Mouse (Mus musculus) brain, embryonic 14.5 days (tissue): Measurements from ENCODE around the gene Pnp. TPM values are rescaled to one million over a fixed set of nuclear protein-coding genes. Genes with fewer than 3 reads are reported as not detected.
"Not testable (repeated sequence)": the region's sequence is repeated elsewhere in the genome, so short reads cannot be mapped to it uniquely, and the experiment has no call there.

ENCODE experiments used
- DNase-seq: peaks from one replicate; pipeline ENCODE4 v3.0.0-alpha.2; 2011; ENCODE audit warnings: low read depth
- CTCF ChIP-seq: fragments of 200-500 bp; IDR thresholded peaks from 2 replicates; pipeline ENCODE4 v1.5.1; 2012; ENCODE audit warnings: inconsistent platforms, mild to moderate bottlenecking, moderate library complexity, borderline replicate concordance; ENCODE audit not compliant: insufficient read depth, insufficient read length; ENCODE audit errors: extremely low read depth
- POLR2A ChIP-seq: fragments of 200-500 bp; IDR thresholded peaks from 2 replicates; pipeline ENCODE4 v1.6.1; 2012; ENCODE audit warnings: mild to moderate bottlenecking, inconsistent platforms, borderline replicate concordance; ENCODE audit not compliant: poor library complexity, insufficient read depth, insufficient read length, severe bottlenecking; ENCODE audit errors: extremely low read depth
- polyA plus RNA-seq: library from polyadenylated mRNA; depleted of rRNA; stranded (reverse); fragments of >200 nt; gene quantifications from 2 replicates; pipeline ENCODE4 v1.2.3, GENCODE M21; 2012

Pnp gene
- polyA plus RNA-seq, 1 experiment: 21.0 TPM

DNA sequence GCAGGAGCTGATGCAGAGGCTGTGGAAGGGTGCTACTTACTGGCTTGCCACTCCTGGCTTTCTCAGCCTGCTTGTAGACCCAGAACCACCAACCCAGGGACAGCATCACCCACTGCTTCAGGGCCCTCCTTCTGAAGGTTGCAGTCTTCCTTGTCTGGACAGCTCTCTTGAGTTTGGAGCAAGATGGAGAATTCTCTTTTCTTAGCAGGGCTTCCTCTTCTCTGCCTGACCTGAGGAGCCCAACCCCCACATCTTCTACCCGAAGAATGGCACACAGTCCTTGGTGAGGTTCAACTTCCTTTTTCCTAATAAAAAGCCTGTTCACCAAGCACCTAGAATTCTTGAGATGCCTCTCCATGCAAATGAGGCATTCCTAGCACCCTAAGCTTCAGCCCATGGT is 39.9 kb downstream of the Pnp start:
- no peak for DNase-seq
- TF ChIP-seq CTCF: no peak
- TF ChIP-seq POLR2A: no peak

DNA sequence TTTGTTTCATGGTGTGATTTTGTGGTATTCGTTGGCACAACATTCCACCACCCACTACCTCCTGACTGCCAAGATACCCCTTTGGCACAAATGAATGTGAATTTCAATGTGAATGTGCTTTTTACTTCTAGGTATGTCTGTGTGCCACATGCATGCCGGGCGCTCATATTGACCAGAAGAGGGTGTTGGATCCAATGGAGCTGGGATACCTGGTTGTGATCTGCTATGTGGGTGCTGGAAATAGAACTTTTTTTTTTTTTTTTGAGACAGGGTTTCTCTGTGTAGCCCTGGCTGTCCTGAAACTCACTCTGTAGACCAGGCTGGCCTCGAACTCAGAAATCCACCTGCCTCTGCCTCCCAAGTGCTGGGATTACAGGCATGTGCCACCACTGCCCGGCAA is 42.2 kb downstream of the Pnp start:
- DNase-seq: not testable (repeated sequence)

GRCm38 (mm10) chr14:50973700-50974099 is 42.8 kb downstream of the Pnp start:
- no peak for DNase-seq

GRCm38 (mm10) chr14:50975001-50975400 is 44.1 kb downstream of the Pnp start:
- no peak for DNase-seq
- TF ChIP-seq CTCF (no peak), POLR2A (no peak)

More at GRCm38 (mm10) chr14:50973700-50974099, 42.8 kb downstream of the Pnp start:
- no peak for TF ChIP-seq CTCF

DNA sequence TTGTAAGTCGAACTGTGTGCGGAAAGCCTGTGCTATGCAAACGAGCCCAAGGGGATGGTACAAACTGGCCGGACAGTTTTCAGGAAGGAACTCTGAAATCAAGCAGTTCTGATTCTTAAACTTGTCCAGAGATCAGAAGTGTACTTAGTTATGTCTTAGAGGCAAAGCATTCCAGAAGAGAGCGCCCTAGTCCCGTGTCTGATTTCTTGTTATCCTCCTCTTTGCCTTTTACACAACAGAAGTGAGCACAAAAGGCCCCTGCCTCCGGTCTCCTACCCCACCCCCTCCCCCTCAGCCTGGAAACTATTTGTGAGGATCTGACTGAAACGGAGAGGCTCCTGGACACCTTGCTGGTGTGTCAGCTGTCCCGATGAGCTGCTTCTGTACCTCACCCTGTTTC is 45.8 kb downstream of the Pnp start:
- DNase-seq: peak; percentile 34
- TF ChIP-seq POLR2A (no peak), CTCF (no peak)

GRCm38 (mm10) chr14:50978451-50978850 is 47.6 kb downstream of the Pnp start:
- DNase-seq: not testable (repeated sequence)

- DNase-seq: no peak
- TF ChIP-seq CTCF: no peak
- TF ChIP-seq POLR2A: no peak
Measured at GRCm38 (mm10) chr14:50979631-50980030, 48.7 kb downstream of the Pnp start.

DNA sequence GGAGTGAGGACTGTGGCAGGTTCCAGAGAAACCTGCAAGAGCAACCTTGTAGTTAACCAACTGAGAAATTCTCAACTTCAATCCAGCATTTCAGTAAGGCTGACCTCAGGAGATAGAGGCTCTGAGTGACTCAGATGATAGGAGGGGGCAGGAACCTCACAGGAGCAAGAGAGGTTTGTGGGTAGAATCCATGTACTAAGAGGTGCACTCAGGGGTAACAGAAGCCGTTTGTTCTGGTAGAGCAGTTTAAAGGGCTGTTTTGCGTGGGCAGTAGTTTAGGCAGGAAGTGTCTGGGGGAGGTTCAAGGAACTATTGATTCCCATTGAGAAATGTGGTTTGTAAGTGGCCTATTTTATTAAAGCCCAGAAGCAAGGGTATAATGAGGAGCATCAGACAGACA is 50.3 kb downstream of the Pnp start:
- DNase-seq: no peak
- TF ChIP-seq POLR2A (no peak), CTCF (no peak)

DNA sequence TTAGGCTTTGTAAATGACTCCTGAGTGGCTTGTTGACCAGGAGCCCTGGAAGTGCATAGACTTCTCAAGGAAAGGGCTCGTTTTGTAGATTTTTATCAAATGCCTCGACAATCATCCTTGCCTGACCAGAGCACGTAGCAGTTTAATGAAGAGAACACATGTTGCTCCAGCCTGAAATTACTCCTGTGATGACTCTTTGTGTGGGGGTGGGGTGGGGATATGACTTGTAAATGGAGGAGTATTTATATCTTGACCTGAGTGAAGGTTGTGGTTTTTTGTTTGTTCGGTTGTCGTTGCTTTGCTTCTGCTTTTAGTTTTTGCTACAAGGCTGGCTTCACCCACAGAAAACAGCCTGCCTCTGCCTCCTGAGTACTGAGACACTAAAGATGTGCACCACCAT is 51.0 kb downstream of the Pnp start:
- no peak for TF ChIP-seq POLR2A
- no peak for TF ChIP-seq CTCF
- no peak for DNase-seq

GRCm38 (mm10) chr14:50987668-50988067 is 56.8 kb downstream of the Pnp start:
- DNase-seq: no peak
- no peak for TF ChIP-seq POLR2A
- no peak for TF ChIP-seq CTCF

GRCm38 (mm10) chr14:50991037-50991436 is 60.2 kb downstream of the Pnp start:
- TF ChIP-seq POLR2A (no peak), CTCF (no peak)
- DNase-seq: no peak

DNA sequence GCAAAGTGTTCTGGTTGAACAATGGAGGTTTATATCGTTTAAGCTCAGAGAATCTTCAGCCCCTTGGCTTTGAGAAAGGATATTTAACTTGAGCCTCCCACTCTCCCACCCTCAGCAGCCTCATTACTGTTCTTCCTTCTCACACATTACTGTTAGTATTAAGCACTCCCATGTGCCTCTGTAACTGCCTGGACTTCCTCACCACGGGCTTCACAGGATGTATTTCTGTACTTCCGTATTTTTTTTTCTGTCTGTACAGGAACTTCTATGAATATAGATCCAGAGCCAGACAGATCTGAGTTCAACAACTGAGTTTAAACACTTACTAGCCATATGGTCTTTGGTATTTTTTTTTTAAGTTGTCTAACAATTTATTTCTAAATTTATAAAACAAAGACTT is 66.2 kb downstream of the Pnp start:
- no peak for DNase-seq
- TF ChIP-seq POLR2A (no peak), CTCF (no peak)

DNA sequence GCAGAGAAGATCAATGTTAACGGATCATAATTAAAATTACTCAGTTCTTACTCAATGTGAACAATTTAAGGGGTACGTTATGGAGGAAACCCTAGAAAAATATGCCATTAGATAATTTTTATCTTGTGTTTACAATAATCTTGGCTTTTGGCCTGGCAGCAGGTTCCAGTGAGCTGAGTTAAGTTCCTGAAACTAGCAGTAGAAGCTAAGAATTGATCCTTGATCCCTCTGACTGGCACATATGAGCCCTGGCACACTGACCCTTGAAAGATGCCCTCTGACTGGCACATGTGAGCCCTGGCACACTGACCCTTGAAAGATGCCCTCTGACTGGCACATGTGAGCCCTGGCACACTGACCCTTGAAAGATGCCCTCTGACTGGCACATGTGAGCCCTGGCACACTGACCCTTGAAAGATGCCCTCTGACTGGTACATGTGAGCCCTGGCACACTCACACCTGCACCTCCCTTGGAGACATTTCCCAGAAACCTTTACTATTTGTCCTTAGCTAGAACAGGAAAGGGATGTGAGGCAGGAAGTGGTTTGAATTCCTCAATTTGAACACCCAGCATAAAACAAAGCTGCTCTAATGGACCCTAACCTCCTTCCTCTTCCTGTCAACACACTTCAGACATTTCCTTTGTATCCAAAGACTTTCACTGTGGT is 67.3 kb downstream of the Pnp start:
- no peak for DNase-seq
- no peak for TF ChIP-seq POLR2A
- TF ChIP-seq CTCF: no peak

GRCm38 (mm10) chr14:51007152-51007801 is 76.4 kb downstream of the Pnp start, which contains the start of gene Rnase10:
TSS of gene Rnase10 (plus strand) at chr14:51007751.
- TF ChIP-seq CTCF (no peak), POLR2A (no peak)
- DNase-seq: no peak

DNA sequence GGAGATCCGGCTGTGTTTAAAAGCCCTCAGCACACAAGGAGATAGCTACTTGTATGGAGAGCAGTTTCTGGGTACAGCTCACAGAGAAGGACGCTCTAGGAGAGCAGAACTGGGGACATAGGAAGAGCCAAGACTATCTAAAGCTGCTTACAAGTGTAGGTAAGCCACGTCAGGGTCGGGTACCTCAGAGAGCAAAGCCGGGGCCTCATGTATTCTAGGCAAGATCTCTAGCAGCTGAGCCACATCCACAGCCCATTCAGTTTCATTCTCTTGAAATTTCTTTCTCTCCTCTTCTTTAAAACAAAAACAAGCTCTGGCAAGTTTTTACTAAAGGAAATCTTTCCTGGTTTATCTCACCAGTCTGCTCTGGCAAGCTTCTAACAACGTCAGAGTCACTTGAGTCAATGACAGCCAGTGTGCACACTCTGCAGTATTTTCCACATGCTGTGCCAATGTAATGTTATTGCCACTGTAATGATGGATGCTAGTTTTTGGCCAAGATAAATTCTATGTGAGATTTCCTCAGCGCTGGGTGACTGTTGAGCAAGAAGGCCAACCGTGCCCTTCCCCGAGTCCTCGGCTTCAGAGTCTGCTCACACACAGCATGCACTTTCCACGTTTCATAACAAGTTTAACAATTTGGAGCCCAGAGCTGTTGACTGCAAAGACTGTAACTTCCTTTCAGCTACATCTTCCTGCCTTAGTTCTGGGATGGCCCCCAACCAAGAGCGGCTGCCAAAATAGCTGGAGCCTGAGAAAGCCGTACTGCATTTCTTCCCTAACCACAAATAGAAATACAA is 77.2 kb downstream of the Pnp start:
- no peak for TF ChIP-seq POLR2A
- TF ChIP-seq CTCF: no peak
- DNase-seq: peak; percentile 41
